Mouse (Mus musculus) heart, postnatal 36 days (tissue): ENCODE results near the gene Gm11639. TPM values are rescaled to one million over a fixed set of nuclear protein-coding genes. Genes with fewer than 3 reads are reported as not detected.
A peak's percentile ranks its signal among the peaks of the same experiment; 100 is the strongest.

Source experiments
- DNase-seq, 2 experiments: peaks; one replicate each; pipeline ENCODE4 v3.0.0; 2021 to 2022
- intact Hi-C: fragments of 180-260 bp; cut with DNase I; formaldehyde crosslinking; loops from one replicate; pipeline ENCODE4 v1.15.1; 2025
- total RNA-seq, 2 experiments: library from RNA; stranded (reverse); gene quantifications; 2 replicates each; pipeline ENCODE4 v1.2.3; 2021

Gene Gm11639
- total RNA-seq, 2 experiments from 2014 or later: 0.03 TPM

GRCm38 (mm10) chr11:105150691-105151090 lies 465.2 kb downstream of the Gm11639 start:
- no peak for DNase-seq
- intact Hi-C loops: no loop called here

DNA sequence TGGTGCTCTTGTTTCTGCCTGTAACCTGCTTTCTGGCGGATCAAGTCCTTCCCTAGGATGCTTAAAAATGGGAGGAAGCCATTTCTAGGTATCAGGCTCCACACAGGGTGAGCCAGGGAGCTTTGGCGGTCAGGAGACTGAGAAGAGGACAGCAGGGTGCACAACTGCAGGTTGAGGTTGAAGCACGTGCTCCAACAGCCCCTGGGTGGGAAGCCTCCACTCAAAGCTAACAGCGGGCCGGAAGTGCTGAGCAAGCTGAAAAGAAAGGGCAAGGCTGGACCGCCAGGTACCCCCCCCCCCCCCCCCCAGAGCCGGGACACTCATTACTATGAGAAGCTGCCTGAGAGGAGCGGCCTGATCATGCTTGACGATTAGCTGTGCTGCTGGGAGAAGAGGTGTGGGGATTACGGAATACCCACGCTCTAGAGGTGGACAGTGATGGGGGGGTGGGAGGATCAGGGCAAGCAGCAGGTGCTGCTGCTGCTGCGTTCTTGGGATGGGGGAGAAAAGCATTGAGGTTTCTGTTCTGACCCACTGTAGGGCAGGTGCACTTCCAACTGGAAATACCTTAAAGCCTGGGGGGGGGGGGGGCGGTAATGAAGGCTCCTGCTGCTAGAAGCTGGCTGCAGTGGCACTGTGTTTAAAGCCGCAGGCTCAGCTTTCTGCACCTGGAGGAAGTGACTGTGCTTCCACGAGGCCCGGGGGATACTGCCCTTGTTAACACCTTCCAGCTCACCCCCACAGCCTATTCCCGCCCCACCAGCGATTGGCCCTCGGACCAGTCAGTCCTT lies 465.9 kb downstream of the Gm11639 start:
- no peak for DNase-seq
- intact Hi-C loops: no loop called here

DNA sequence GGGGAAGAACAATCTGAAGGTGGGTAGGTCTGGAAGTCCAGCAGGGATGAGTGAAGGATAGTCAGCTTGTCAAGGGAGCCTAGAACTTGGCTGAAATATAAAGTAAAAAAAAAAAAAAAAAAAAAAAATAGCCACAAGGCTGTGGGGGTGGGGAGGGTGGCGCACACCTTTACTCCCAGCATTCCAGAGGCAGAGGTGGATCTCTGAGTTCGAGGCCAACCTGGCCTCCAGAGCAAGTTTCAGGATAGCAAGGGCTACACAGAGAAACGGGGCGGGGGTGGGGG lies 466.5 kb downstream of the Gm11639 start:
- intact Hi-C loops: no loop called here
- DNase-seq: no peak

DNA sequence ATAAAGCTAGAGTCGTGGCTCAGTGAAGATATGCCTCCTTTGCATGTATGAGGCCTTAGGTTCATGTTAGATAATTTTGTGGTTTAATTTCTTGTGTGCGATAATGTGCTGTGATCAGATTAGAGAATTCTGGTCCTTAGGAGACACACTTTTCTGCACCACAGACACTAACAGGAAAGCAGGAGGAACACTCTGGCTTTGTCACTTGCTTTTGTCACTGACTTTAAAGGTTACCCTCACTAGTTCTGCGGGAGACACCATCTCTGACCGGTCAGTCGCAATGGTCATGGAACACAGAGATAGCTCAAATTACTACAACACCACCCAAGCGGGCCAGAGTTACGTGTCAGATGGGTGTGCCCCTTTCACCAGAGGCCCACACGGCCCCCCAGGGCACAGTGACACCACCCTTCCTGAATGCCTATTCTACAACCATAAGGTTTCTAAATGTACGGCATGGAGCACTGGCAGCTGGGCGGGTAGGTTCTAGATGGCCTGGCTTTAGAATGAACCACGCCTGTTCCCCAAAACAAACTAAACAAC lies 466.9 kb downstream of the Gm11639 start:
- intact Hi-C loops: no loop called here
- no peak for DNase-seq

- peak; percentile 18 to 40 for DNase-seq
- intact Hi-C loops: no loop called here
Observed at GRCm38 (mm10) chr11:105153068-105153833, 467.7 kb downstream of the Gm11639 start.

- no peak for DNase-seq
- intact Hi-C loops: no loop called here
Observed at GRCm38 (mm10) chr11:105155915-105156314, 470.4 kb downstream of the Gm11639 start.

DNA sequence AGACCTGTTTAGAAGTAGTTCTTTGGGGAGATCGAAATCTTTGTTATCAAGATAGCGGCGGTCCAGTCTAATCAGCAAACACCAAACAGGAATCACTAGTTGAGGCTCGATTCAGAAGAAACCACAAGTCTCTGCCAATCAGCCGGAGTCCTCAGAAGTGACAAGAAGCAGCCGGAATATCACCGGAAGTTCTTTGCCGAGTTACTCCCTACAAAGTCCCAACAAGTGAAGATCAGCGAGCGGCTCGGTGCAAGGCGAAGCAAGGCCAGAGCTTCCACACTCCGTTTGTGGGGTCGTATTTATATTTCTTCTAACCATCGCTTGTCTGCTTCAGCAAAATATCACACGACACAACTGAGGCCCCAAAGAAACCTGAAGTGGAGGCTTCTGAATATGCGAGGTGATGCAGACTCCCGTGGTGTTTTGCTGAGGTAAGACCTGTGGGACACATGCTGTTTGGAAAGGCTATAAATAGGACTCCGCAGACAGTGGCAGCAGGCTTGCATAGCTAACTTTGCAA lies 471.3 kb downstream of the Gm11639 start:
- DNase-seq: peak in 1 of 2 experiments; percentile 19
- intact Hi-C loops: no loop called here

DNA sequence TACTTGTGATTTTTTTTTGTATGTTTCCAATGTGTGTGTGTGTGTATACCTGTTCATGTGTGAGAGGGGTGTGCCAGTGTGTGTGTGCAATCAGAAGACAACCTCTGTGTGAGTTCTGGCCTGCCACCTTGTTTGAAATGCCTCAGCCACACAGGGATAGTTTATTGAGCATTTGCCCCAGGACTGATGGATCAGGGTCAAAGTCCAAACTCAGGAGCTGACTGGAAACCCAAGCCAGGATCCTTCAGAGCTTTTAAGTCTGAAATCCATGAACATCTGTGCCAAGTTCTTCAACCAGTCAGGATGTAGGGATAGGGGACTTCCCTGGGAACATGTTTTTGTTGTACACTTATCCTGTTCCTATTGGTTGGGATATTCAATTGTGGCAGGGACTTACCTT lies 472.5 kb downstream of the Gm11639 start:
- no peak for DNase-seq
- intact Hi-C loops: no loop called here

DNA sequence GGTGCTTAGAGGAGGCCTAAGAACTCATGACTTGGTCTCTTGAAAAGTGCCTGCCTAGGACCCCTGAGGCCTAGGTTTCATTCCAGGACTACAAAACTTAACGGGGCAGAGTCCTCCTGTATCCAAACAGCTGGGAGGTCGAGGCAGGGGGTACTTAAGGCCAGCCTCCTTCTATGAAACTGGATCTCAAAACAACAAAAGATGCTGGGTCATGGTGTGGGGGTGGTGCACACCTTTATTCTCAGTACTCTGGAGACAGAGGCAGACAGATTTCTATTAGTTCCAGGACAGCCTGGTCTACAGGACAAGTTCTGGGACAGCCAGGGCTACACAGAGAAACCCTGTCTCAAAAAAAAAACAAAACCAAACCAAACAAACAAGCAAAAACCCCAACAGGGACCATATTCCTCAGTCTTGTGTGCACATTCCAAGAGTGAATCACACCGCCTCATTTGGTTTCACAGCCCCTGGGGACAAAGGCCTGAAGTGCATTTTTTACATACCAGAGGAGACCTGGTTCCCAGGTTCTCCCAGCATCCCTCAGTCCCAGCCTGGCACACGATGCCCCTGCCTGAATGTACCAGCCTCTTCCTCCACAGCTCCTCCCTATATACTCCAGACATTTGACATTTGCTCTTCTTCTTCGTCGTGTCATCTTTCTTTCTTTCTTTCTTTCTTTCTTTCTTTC lies 474.3 kb downstream of the Gm11639 start:
- intact Hi-C loops: no loop called here

DNA sequence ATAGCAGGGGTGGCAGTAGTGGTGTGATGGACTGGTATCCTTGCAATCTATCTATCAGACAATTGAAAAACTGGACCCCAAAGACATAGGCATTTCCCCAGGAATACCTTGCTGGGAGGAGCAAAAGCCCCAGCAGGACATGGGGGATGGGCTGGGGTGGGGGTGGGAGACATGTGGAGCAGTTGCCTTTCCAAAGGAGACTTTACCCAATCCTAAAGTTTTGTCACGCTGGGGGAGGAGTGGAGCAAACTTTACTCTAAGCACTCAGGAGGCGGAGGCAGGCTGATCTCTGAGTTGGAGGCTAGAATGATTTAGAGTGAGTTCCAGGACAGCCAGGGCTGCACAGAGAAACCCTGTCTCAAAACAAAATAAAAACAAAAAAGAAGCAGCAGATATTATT lies 475.9 kb downstream of the Gm11639 start:
- DNase-seq: no peak
- intact Hi-C loops: no loop called here

More for the DNA sequence above, 474.3 kb downstream of the Gm11639 start:
- no peak for DNase-seq

- DNase-seq: no peak
- intact Hi-C loops: no loop called here
Observed at GRCm38 (mm10) chr11:105164516-105165510, 479.3 kb downstream of the Gm11639 start.

- intact Hi-C loops: no loop called here
Observed at GRCm38 (mm10) chr11:105166780-105167179, 481.3 kb downstream of the Gm11639 start.

More at GRCm38 (mm10) chr11:105166780-105167179, 481.3 kb downstream of the Gm11639 start:
- DNase-seq: no peak

Other genes with a start within 250 kb of the Gm11639 start
- 10 to 100 TPM; 27.6 to 31.7 TPM for gene Kansl1, start 216.8 kb upstream of the Gm11639 start, total RNA-seq
- 10 to 100 TPM; 27.2 to 31.1 TPM for gene Cdc27, start 135.1 kb upstream of the Gm11639 start, total RNA-seq
- gene Myl4, start 135.0 kb upstream of the Gm11639 start, total RNA-seq: 100 to 1,000 TPM; 628 to 806 TPM
- gene Itgb3, start 77.7 kb upstream of the Gm11639 start, total RNA-seq: 1 to 10 TPM; 3.0 to 3.3 TPM